Mouse (Mus musculus) neural tube, embryonic 12.5 days (tissue): ENCODE results near the gene Tac1. TPM values are rescaled to one million over a fixed set of nuclear protein-coding genes. Genes with fewer than 3 reads are reported as not detected.
"Not testable (repeated sequence)": the region's sequence is repeated elsewhere in the genome, so short reads cannot be mapped to it uniquely, and the experiment has no call there.

Source experiments
- ATAC-seq: fragments of 200-750 bp; cut with Nextera tagmentation; 2 replicates; pipeline ENCODE4 v1.8.0; 2017; ENCODE audit warnings: low read depth, mild to moderate bottlenecking, moderate TSS enrichment, moderate library complexity; ENCODE audit not compliant: low FRiP score
- H3K27ac ChIP-seq: fragments of 300-500 bp; sonication (generic); 2 replicates; pipeline ENCODE4 v1.5.1; 2016
- H3K27me3 ChIP-seq: fragments of 300-500 bp; sonication (generic); replicated peaks from 2 replicates; pipeline ENCODE4 v1.6.1; 2016; ENCODE audit warnings: mild to moderate bottlenecking
- H3K36me3 ChIP-seq: fragments of 300-500 bp; sonication (generic); 2 replicates; pipeline ENCODE4 v1.6.1; 2016; ENCODE audit warnings: mild to moderate bottlenecking
- H3K4me1 ChIP-seq: fragments of 300-500 bp; sonication (generic); 2 replicates; pipeline ENCODE4 v1.6.1; 2016
- H3K4me2 ChIP-seq: fragments of 300-500 bp; sonication (generic); replicated peaks from 2 replicates; pipeline ENCODE4 v1.6.1; 2016; ENCODE audit warnings: mild to moderate bottlenecking
- H3K4me3 ChIP-seq: fragments of 300-500 bp; sonication (generic); 2 replicates; pipeline ENCODE4 v1.5.1; 2016
- H3K9ac ChIP-seq: fragments of 300-500 bp; sonication (generic); 2 replicates; pipeline ENCODE4 v1.6.1; 2016; ENCODE audit warnings: mild to moderate bottlenecking
- H3K9me3 ChIP-seq: fragments of 300-500 bp; sonication (generic); 2 replicates; pipeline ENCODE4 v1.6.1; 2016; ENCODE audit warnings: mild to moderate bottlenecking
- WGBS: fragments of 180-500 bp; shearing (Covaris S2); methylation state at CpG from one replicate; pipeline ENCODE4 v1.1.7; 2016; 5-methylcytosine and 5-hydroxymethylcytosine counted together
- polyA plus RNA-seq: library from polyadenylated mRNA; unstranded; fragments of >200 nt; fragmentation: Nextera tagmentation; extraction: Ambion mirVana; gene quantifications from 2 replicates; pipeline ENCODE4 v1.2.1, GENCODE M21; 2016

The Tac1 gene
- polyA plus RNA-seq, 1 experiment from 2014 or later, result 29.4 TPM

DNA sequence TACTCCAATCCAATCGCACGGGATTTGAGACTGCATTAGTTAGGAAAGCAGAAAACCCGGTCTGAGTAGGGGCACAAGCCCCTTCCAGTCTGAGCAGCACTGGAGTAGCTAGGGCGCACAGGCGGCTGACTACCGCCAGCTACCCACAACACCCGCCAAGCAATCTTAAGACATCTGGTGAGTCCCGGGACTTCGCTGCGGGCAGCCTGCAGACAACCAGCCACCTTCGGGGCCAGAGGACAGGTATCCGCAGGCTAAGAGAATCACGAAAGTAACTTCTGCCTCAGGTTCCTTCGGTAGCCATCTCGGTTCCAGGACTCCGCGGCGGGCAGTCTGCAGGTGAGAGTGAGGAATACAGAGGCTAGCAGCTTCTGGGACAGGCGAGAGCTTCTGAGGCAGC lies 59.0 kb downstream of the Tac1 start:
- H3K36me3 ChIP-seq, H3K27ac ChIP-seq, H3K9me3 ChIP-seq, ATAC-seq, H3K4me3 ChIP-seq, H3K4me1 ChIP-seq, H3K27me3 ChIP-seq, H3K4me2 ChIP-seq, H3K9ac ChIP-seq: not testable (repeated sequence)
- WGBS, result 90% methylated on average over 19 of the region's 19 CpGs

Other genes starting within 250 kb of the Tac1 start
- gene Asns, start 138.4 kb downstream of the Tac1 start, polyA plus RNA-seq, result 54.9 and 60.2 TPM in 2 replicates